Mouse (Mus musculus) c-Kit-positive CD71-negative TER-119-negative erythroid progenitor cells, embryonic 14.5 days (primary cell): ENCODE measurements at regions not wholly inside any gene's neighbourhood (a gene's known extent, or its start where the extent isn't known, plus 50 kb on each side); places are given as distances from the start of the nearest gene placed in this dataset.

Experiments
- DNase-seq: peaks from one replicate; pipeline ENCODE4 v3.0.0-alpha.2; 2013; ENCODE audit warnings: low read depth

GRCm38 (mm10) chr10:99466695-99467094, 203.7 kb downstream of the Dusp6 start:
- DNase-seq, result no peak

- no peak for DNase-seq
Observed at GRCm38 (mm10) chr10:99467319-99467842, 204.3 kb downstream of the Dusp6 start.

GRCm38 (mm10) chr10:99468971-99469370, 205.9 kb downstream of the Dusp6 start:
- DNase-seq, result no peak

GRCm38 (mm10) chr10:99471832-99472497, 208.9 kb downstream of the Dusp6 start:
- DNase-seq, result no peak

GRCm38 (mm10) chr10:99472806-99473205, 209.8 kb downstream of the Dusp6 start:
- DNase-seq, result no peak

GRCm38 (mm10) chr10:99473758-99474157, 210.7 kb downstream of the Dusp6 start:
- no peak for DNase-seq

- DNase-seq, result no peak
Observed at GRCm38 (mm10) chr10:99474546-99474945, 211.5 kb downstream of the Dusp6 start.

- DNase-seq, result no peak
Observed at GRCm38 (mm10) chr10:99476214-99476613, 213.2 kb downstream of the Dusp6 start.

- no peak for DNase-seq
Observed at GRCm38 (mm10) chr10:99476776-99477175, 213.7 kb downstream of the Dusp6 start.

- DNase-seq, result no peak
Observed at GRCm38 (mm10) chr10:99480573-99480972, 217.5 kb downstream of the Dusp6 start.

- DNase-seq, result no peak
Observed at GRCm38 (mm10) chr10:99482009-99482408, 219.0 kb downstream of the Dusp6 start.

GRCm38 (mm10) chr10:99488195-99489080, 225.4 kb downstream of the Dusp6 start:
- no peak for DNase-seq

- DNase-seq, result no peak
Observed at GRCm38 (mm10) chr10:99511514-99512237, 247.8 kb downstream of the Csl start.

GRCm38 (mm10) chr10:99517944-99518343, 241.5 kb downstream of the Csl start:
- no peak for DNase-seq

- no peak for DNase-seq
Observed at GRCm38 (mm10) chr10:99519479-99519878, 240.0 kb downstream of the Csl start.

- DNase-seq, result no peak
Observed at GRCm38 (mm10) chr10:99523817-99524216, 235.6 kb downstream of the Csl start.

GRCm38 (mm10) chr10:99524273-99525212, 234.9 kb downstream of the Csl start:
- DNase-seq, result no peak

GRCm38 (mm10) chr10:99526148-99526547, 233.3 kb downstream of the Csl start:
- no peak for DNase-seq

- no peak for DNase-seq
Observed at GRCm38 (mm10) chr10:99526561-99526960, 232.9 kb downstream of the Csl start.

- DNase-seq, result no peak
Observed at GRCm38 (mm10) chr10:99531104-99531503, 228.4 kb downstream of the Csl start.

- DNase-seq, result no peak
Observed at GRCm38 (mm10) chr10:99531556-99531955, 227.9 kb downstream of the Csl start.
